Mouse (Mus musculus) left cerebral cortex, postnatal 14 days (tissue): ENCODE data around the gene Mycbp. TPM values are rescaled to one million over a fixed set of nuclear protein-coding genes. Genes with fewer than 3 reads are reported as not detected.
"Not testable (repeated sequence)": the region's sequence is repeated elsewhere in the genome, so short reads cannot be mapped to it uniquely, and the experiment has no call there.

Experiments
- DNase-seq, 2 experiments: peaks; one replicate each; pipeline ENCODE4 v3.0.0; 2021 to 2022; ENCODE audit warnings: low spot score in 2 of 2, mixed read lengths in 1 of 2
- intact Hi-C: fragments of 180-260 bp; cut with DNase I; formaldehyde crosslinking; loops from one replicate; pipeline ENCODE4 v1.15.1; 2025
- total RNA-seq, 2 experiments: library from RNA; stranded (reverse); gene quantifications; 2 replicates each; pipeline ENCODE4 v1.2.3; 2021

The Mycbp gene
- total RNA-seq, 2 experiments from 2014 or later: 10.0 to 11.1 TPM

DNA sequence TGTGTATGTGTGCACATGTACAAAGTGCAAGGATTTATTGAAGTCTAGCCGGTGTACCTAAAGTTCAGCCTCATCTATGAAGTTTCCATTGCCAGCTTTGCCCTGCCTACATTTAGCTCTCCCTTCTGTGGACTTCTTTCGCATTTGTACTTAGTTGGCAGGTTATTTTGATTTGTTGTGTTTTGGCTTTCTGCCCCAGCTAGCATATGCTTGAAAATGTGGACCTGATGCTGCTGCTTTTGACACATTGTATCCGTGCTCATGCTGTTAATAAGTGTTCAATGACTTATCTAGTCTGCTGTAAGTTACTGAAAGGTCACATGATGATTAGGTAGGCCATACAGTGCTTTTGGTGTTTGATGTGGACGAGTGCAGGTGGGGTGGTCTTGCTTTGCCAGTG, 29.7 kb downstream of the Mycbp start:
- intact Hi-C loops: no loop called here
- DNase-seq: no peak

- intact Hi-C loops: no loop called here
- no peak for DNase-seq
Observed at GRCm38 (mm10) chr4:123936059-123936458, 31.4 kb downstream of the Mycbp start.

DNA sequence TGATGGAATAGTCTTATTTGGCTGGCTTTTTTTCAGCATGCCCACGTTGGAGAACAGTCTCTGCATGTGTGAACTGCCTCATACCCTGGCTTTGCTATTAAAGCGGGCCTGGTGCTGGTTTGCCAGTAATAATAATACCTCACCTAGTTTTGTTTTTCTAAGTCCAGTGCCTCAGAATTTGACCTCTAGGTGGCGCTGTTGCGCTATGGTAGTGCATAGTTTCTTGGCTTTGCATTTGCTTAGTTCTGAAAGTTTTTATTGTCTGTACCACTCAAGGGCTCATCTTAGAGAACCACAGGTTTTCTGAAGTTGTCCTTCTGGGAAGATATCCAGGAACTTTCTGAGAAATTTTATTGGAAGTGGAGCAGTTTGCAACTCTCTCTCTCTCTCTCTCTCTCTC, 35.2 kb downstream of the Mycbp start:
- intact Hi-C loops: loop anchor here (5.0 kb wide), 1 partner anchor 737 kb away; no protein-coding TSS in a partner anchor
- DNase-seq: peak; percentile 77 to 88

DNA sequence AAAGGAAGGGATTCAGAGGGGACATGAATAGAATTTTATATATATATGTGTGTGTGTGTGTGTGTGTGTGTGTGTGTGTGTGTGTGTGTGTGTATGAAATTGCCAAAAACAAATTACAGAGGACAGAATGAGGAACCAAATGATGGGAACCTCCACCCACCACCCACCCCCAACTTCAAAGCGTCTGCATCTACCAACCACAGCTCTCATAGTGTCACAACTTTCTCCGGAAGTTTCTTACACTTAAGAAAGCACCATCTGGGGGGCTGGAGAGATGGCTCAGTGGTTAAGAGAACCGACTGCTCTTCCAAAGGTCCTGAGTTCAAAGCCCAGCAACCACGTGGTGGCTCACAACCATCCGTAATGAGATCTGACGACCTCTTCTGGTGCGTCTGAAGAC, 36.2 kb downstream of the Mycbp start:
- DNase-seq: not testable (repeated sequence)
- intact Hi-C loops: loop anchor here (5.0 kb wide), 1 partner anchor 736 kb away; no protein-coding TSS in a partner anchor

DNA sequence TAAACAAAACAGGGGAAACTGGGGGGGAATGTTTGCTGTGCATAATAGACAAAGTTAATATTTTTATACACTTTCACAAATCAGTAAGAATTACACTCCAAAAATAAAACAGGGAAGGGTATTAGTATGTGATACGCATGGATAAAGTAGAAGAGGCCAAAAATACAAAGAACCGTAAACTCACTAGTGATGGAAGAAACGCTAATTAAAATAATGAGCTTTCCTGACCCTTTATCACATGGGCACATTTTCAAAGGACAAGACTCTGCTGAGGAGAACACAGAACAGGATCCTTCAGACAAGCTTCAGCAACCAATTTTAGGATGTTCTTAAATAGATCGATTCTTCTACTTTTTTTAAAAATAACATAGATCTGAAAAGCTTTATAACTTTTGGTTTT, 42.1 kb downstream of the Mycbp start:
- intact Hi-C loops: no loop called here
- DNase-seq: no peak

DNA sequence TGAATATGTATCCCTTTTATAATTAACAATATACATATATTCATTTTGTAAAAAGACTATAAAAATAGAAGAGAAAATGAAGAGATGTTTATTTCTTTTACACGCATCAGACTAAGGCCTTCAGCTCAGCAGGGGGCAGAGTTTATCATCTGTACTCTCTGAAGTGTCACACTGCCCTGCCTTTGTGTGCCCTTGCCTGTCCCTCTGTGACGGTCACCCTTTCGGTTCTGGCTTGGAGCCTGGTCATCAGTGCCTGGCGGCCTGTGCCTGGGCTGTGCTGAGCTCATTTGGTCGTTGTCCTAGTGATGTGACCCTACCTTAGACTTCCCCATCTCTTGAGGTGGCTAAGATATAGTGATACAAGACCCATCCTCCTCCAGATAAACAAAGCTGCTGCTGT, 42.5 kb downstream of the Mycbp start:
- intact Hi-C loops: no loop called here
- no peak for DNase-seq

- intact Hi-C loops: no loop called here
- DNase-seq: no peak
Observed at GRCm38 (mm10) chr4:123948901-123949300, 44.3 kb downstream of the Mycbp start.

DNA sequence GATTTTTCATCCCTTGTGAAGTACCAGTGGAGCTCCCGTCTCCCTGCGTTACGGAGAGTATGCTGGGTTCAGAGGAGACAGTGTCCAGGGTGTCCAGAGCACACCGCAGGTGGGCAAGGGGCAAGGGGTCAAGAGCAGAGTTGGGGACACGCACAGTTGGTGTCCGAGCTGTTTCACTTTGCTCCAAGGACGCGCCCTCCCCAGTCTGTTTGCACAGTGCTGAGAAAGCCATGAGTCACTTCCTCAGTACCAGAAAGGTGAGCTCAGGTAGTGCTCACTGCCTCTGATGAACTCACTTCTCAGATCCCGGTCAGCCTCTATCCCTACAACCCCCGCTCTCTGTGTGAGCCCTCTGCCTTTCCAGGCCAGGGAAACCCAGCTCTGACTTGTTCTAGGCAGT, 45.0 kb downstream of the Mycbp start:
- intact Hi-C loops: no loop called here
- DNase-seq: no peak

- DNase-seq: no peak
- intact Hi-C loops: no loop called here
Observed at GRCm38 (mm10) chr4:123952059-123952458, 47.4 kb downstream of the Mycbp start.

GRCm38 (mm10) chr4:123956703-123957491, 52.3 kb downstream of the Mycbp start:
- intact Hi-C loops: loop anchor here (5.0 kb wide), 3 partner anchors 185 to 710 kb away; no protein-coding TSS in a partner anchor
- peak; percentile 62 to 81 for DNase-seq

GRCm38 (mm10) chr4:123957492-123957808, 52.8 kb downstream of the Mycbp start:
- no peak for DNase-seq
- intact Hi-C loops: loop anchor here (5.0 kb wide), 3 partner anchors 185 to 710 kb away; no protein-coding TSS in a partner anchor

DNA sequence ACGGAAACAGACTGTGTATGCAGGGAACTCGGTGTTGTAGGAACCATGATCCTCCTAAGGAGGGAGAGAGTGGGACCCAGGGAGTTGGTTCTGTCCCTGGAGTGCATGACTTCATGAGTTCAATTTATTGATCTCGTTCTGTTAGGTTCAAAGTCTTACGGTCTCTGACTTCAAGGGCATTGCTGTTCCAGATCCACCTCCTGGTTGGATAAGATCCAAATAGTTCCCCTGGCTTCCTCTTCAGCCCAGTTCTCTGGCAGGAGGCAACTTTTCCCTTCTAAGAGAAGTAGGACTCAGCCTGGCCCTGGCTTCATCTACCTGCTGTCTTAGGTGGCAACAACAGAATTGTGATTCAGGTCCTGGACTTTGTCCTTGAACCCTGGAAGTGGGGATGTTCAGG, 53.3 kb downstream of the Mycbp start:
- intact Hi-C loops: loop anchor here (5.0 kb wide), 3 partner anchors 184 to 709 kb away; no protein-coding TSS in a partner anchor
- no peak for DNase-seq

GRCm38 (mm10) chr4:123960955-123961354, 56.3 kb downstream of the Mycbp start:
- intact Hi-C loops: no loop called here
- no peak for DNase-seq

Other genes with a start within 250 kb of the Mycbp start
- gene Macf1, start 220.5 kb upstream of the Mycbp start, total RNA-seq: 100 to 1,000 TPM; 211 to 227 TPM
- gene Ndufs5, start 186.6 kb upstream of the Mycbp start, total RNA-seq: 100 to 1,000 TPM; 187 to 196 TPM
- 10 to 100 TPM; 63.3 to 66.8 TPM for gene Akirin1, start 154.5 kb upstream of the Mycbp start, total RNA-seq
- gene Rhbdl2, start 117.0 kb upstream of the Mycbp start, total RNA-seq: 1 to 10 TPM; 1.0 to 1.2 TPM
- not detected for gene 4933427I04Rik, start 45.2 kb upstream of the Mycbp start, total RNA-seq
- 10 to 100 TPM; 52.2 to 53.1 TPM for gene Rragc, start 12.6 kb downstream of the Mycbp start, total RNA-seq
- gene 4930535I16Rik, start 13.2 kb downstream of the Mycbp start, total RNA-seq: not detected